Mouse (Mus musculus): ENCODE measurements around the gene Pcp4.

- TF ChIP-seq POLR2A (IDR thresholded peaks at IDR 0.05; ENCODE audit: insufficient read depth, low read length) (no peak), EP300 (IDR thresholded peaks at IDR 0.05; ENCODE audit: insufficient read depth, low read depth, low read length) (no peak)
These were observed 100.0 kb downstream of the Pcp4 start for GRCm38 (mm10) chr16:96567428-96567827.

All from ES-Bruce4 (cell line).